Mouse (Mus musculus) MEL (cell line): ENCODE results near the gene Hsd3b7. TPM values are rescaled to one million over a fixed set of nuclear protein-coding genes. Genes with fewer than 3 reads are reported as not detected.

Source experiments
- DNase-seq: peaks from one replicate; pipeline ENCODE4 v3.0.0; 2011; ENCODE audit warnings: low read depth, low spot score
- H3K27ac ChIP-seq: 2 replicates; pipeline ENCODE4 v1.5.1; 2012; ENCODE audit warnings: low read depth, mild to moderate bottlenecking, control low read depth, low read length, moderate library complexity; ENCODE audit not compliant: control insufficient read depth
- H3K27me3 ChIP-seq, 2 experiments: fragments of 150-350 bp in 1 of 2; sonication (generic) in 1 of 2; 2 replicates each; pipeline ENCODE4 v1.6.1; 2012; ENCODE audit warnings: low read length in 2 of 2, mild to moderate bottlenecking in 2 of 2, improper control_type of control experiment in 1 of 2, moderate library complexity in 1 of 2; ENCODE audit not compliant: insufficient read depth in 2 of 2, control insufficient read depth in 1 of 2
- H3K36me3 ChIP-seq, 2 experiments: 2 replicates each; pipeline ENCODE4 v1.6.1; 2012 to 2014; ENCODE audit warnings: low read length in 2 of 2, improper control_type of control experiment in 1 of 2, inconsistent platforms in 1 of 2, mild to moderate bottlenecking in 1 of 2; ENCODE audit not compliant: insufficient read depth in 2 of 2, control insufficient read depth in 1 of 2
- H3K4me1 ChIP-seq, 2 experiments: fragments of 150-350 bp in 1 of 2; sonication (generic) in 1 of 2; 2 replicates each; pipeline ENCODE4 v1.6.1; 2012; ENCODE audit warnings: low read length in 2 of 2, improper control_type of control experiment in 1 of 2, mild to moderate bottlenecking in 1 of 2; ENCODE audit not compliant: insufficient read depth in 2 of 2, control insufficient read depth in 1 of 2
- H3K4me3 ChIP-seq, 2 experiments: fragments of 150-350 bp in 1 of 2; sonication (generic) in 1 of 2; 2 replicates each; pipeline ENCODE4 v1.5.1; 2012; ENCODE audit warnings: low read depth in 2 of 2, low read length in 2 of 2, mild to moderate bottlenecking in 2 of 2, moderate library complexity in 2 of 2, control low read depth in 1 of 2, improper control_type of control experiment in 1 of 2; ENCODE audit not compliant: control insufficient read depth in 1 of 2, insufficient read depth in 1 of 2
- H3K79me2 ChIP-seq: 2 replicates; pipeline ENCODE4 v1.6.1; 2012; ENCODE audit warnings: mild to moderate bottlenecking, low read length, moderate library complexity; ENCODE audit not compliant: control insufficient read depth, poor library complexity, insufficient read depth
- H3K9ac ChIP-seq: 2 replicates; pipeline ENCODE4 v1.6.1; 2012; ENCODE audit warnings: low read depth, mild to moderate bottlenecking, control low read depth, low read length, moderate library complexity; ENCODE audit not compliant: control insufficient read depth, poor library complexity, severe bottlenecking
- H3K9me3 ChIP-seq: fragments of 150-350 bp; sonication (generic); replicated peaks from 2 replicates; pipeline ENCODE4 v1.6.1; 2012; ENCODE audit warnings: mild to moderate bottlenecking, low read length, improper control_type of control experiment, moderate library complexity; ENCODE audit not compliant: insufficient read depth
- CTCF ChIP-seq, 3 experiments: IDR thresholded peaks in 2 of 3; conservative IDR thresholded peaks in 1 of 3; 2 replicates each; pipeline ENCODE4 v1.5.1; 2011 to 2012; ENCODE audit warnings: low read length in 3 of 3, low read depth in 2 of 3, mild to moderate bottlenecking in 2 of 3, improper control_type of control experiment in 1 of 3, inconsistent platforms in 1 of 3, mixed read lengths in 1 of 3, moderate library complexity in 1 of 3; ENCODE audit not compliant: control insufficient read depth in 1 of 3, insufficient read depth in 1 of 3, poor library complexity in 1 of 3, severe bottlenecking in 1 of 3
- ETS1 ChIP-seq: IDR thresholded peaks from 2 replicates; pipeline ENCODE4 v1.6.1; 2012; ENCODE audit warnings: low read depth, mild to moderate bottlenecking, inconsistent platforms, low read length, improper control_type of control experiment, moderate library complexity
- GATA1 ChIP-seq: IDR thresholded peaks from 2 replicates; pipeline ENCODE4 v1.6.1; 2011; ENCODE audit warnings: low read depth, low read length, improper control_type of control experiment
- JUND ChIP-seq: IDR thresholded peaks from 2 replicates; pipeline ENCODE4 v1.6.1; 2011; ENCODE audit warnings: low read depth, mild to moderate bottlenecking, improper control_type of control experiment, low read length
- MAX ChIP-seq: IDR thresholded peaks from 2 replicates; pipeline ENCODE4 v1.6.1; 2011; ENCODE audit warnings: low read length, improper control_type of control experiment
- MXI1 ChIP-seq: IDR thresholded peaks from 2 replicates; pipeline ENCODE4 v1.6.1; 2011; ENCODE audit warnings: mild to moderate bottlenecking, low read depth, low read length, improper control_type of control experiment
- MYB ChIP-seq: IDR thresholded peaks from 2 replicates; pipeline ENCODE4 v1.6.1; 2011; ENCODE audit warnings: mild to moderate bottlenecking, low read depth, low read length, improper control_type of control experiment
- NRF1 ChIP-seq: IDR thresholded peaks from 2 replicates; pipeline ENCODE4 v1.6.1; 2014; ENCODE audit warnings: low read depth, mild to moderate bottlenecking, inconsistent platforms, low read length, improper control_type of control experiment, moderate library complexity; ENCODE audit not compliant: poor library complexity, insufficient read depth, severe bottlenecking
- RAD21 ChIP-seq: IDR thresholded peaks from 2 replicates; pipeline ENCODE4 v1.6.1; 2011; ENCODE audit warnings: mild to moderate bottlenecking, low read depth, low read length, improper control_type of control experiment
- SIN3A ChIP-seq: IDR thresholded peaks from 2 replicates; pipeline ENCODE4 v1.6.1; 2012; ENCODE audit warnings: low read length, improper control_type of control experiment, inconsistent platforms
- SMC3 ChIP-seq: IDR thresholded peaks from 2 replicates; pipeline ENCODE4 v1.6.1; 2011; ENCODE audit warnings: low read depth, low read length, improper control_type of control experiment
- USF2 ChIP-seq, 2 experiments: IDR thresholded peaks; 2 replicates each; pipeline ENCODE4 v1.6.1; 2011 to 2012; ENCODE audit warnings: improper control_type of control experiment in 2 of 2, low read length in 2 of 2, borderline replicate concordance in 1 of 2, inconsistent platforms in 1 of 2, low read depth in 1 of 2, mild to moderate bottlenecking in 1 of 2; ENCODE audit not compliant: insufficient read depth in 1 of 2
- ZC3H11A ChIP-seq: IDR thresholded peaks from 2 replicates; pipeline ENCODE4 v1.6.1; 2012; ENCODE audit warnings: low read depth, mild to moderate bottlenecking, inconsistent platforms, low read length, improper control_type of control experiment
- ZMIZ1 ChIP-seq: IDR thresholded peaks from 2 replicates; pipeline ENCODE4 v1.6.1; 2012; ENCODE audit warnings: low read depth, mild to moderate bottlenecking, inconsistent platforms, low read length, improper control_type of control experiment, moderate library complexity
- polyA plus RNA-seq, 2 experiments: library from polyadenylated mRNA; stranded (reverse) in 1 of 2; unstranded in 1 of 2; fragments of >175 nt in 1 of 2; fragments of >200 nt in 1 of 2; gene quantifications; 2 replicates each; pipeline versions ENCODE4 v1.2.1 to v1.2.4; 2012; ENCODE audit warnings: low replicate concordance in 2 of 2, low read depth in 1 of 2; ENCODE audit not compliant: insufficient read length in 2 of 2, insufficient read depth in 1 of 2, missing spikeins in 1 of 2
- total RNA-seq: library from RNA; depleted of rRNA; stranded (reverse); fragments of 300-350 nt; gene quantifications from 2 replicates; pipeline ENCODE4 v1.2.3, GENCODE M21; 2012

Hsd3b7 gene
- total and polyA plus RNA-seq, 3 experiments, result 0.75 to 1.4 TPM; not detected in 1

GRCm38 (mm10) chr7:127824176-127824871 is 23.9 kb downstream of the Hsd3b7 start, which contains the start of the genes Stx4a and Stx1b:
Gene Stx4a (plus strand): TSS chr7:127824294.
Gene Stx1b (minus strand): TSS chr7:127824549.
- Histone ChIP-seq H3K27me3 (no peaks in the 10 kb centered on the region), H3K9ac (no peak within 1 kb of the TSS), H3K4me3 (no peak within 1 kb of the TSS), H3K36me3 (no peaks in the 10 kb centered on the region), H3K4me1 (no peaks in the 10 kb centered on the region), H3K27ac (no peak within 1 kb of the TSS), H3K79me2 (no peaks in the 10 kb centered on the region), H3K9me3 (no peaks in the 10 kb centered on the region)
- no peak for DNase-seq
- TF ChIP-seq MXI1 (no peak), NRF1 (no peak), ZC3H11A (no peak)

- Histone ChIP-seq H3K9ac (no peak overlapping the region), H3K79me2 (no peaks in the 10 kb centered on the region), H3K4me3 (no peak overlapping the region), H3K9me3 (no peaks in the 10 kb centered on the region), H3K27me3 (no peaks in the 10 kb centered on the region; a peak in 3 of 4 replicates), H3K4me1 (no peaks in the 10 kb centered on the region), H3K36me3 (0 out of 4 replicates have a peak, but pooled peaks cover 0 to 4% of the 10 kb centered on the region in 2 experiments), H3K27ac (no peak overlapping the region)
- TF ChIP-seq SIN3A, result no peak
- no peak for TF ChIP-seq CTCF (IDR thresholded peaks at IDR 0.05 in 2 of 3, conservative IDR thresholded peaks at IDR 0.05 in 1 of 3; ENCODE audit: control insufficient read depth in 1 of 3, insufficient read depth in 1 of 3, low read depth in 2 of 3, low read length in 3 of 3, poor library complexity in 1 of 3, severe bottlenecking in 1 of 3)
- TF ChIP-seq ZMIZ1, result no peak
- no peak for TF ChIP-seq USF2 (IDR thresholded peaks at IDR 0.05; ENCODE audit: borderline replicate concordance in 1 of 2, insufficient read depth in 1 of 2, low read depth in 1 of 2, low read length in 2 of 2)
- no peak for TF ChIP-seq RAD21
- no peak for DNase-seq
Measured at GRCm38 (mm10) chr7:127835550-127835949, 35.1 kb downstream of the Hsd3b7 start.

GRCm38 (mm10) chr7:127837473-127837872 is 37.1 kb downstream of the Hsd3b7 start:
- no peak for TF ChIP-seq MYB
- TF ChIP-seq USF2 (IDR thresholded peaks at IDR 0.05; ENCODE audit: borderline replicate concordance in 1 of 2, insufficient read depth in 1 of 2, low read depth in 1 of 2, low read length in 2 of 2), result no peak
- TF ChIP-seq JUND, result no peak
- no peak for TF ChIP-seq GATA1
- TF ChIP-seq ETS1, result no peak
- no peak for TF ChIP-seq MXI1
- TF ChIP-seq RAD21, result no peak
- no peak for TF ChIP-seq NRF1
- TF ChIP-seq SMC3, result no peak
- TF ChIP-seq MAX, result no peak
- Histone ChIP-seq H3K27ac (no peak overlapping the region), H3K4me1 (0 out of 4 replicates have a peak, but pooled peaks cover 0 to 6% of the 10 kb centered on the region in 2 experiments), H3K79me2 (peaks cover 7% of the 10 kb centered on the region; the same call in 1 of the 2 replicates), H3K27me3 (no peaks in the 10 kb centered on the region; a peak in 3 of 4 replicates), H3K4me3 (no peak overlapping the region), H3K36me3 (0 out of 4 replicates have a peak, but pooled peaks cover 0 to 4% of the 10 kb centered on the region in 2 experiments), H3K9me3 (no peaks in the 10 kb centered on the region), H3K9ac (no peak overlapping the region)
- DNase-seq, result no peak
